In genomic region chr12:83487476-83487991, GRCm38 (mm10) we compare ENCODE assay signal across 7 mouse cellular contexts. TPM values are rescaled to one million over a fixed set of nuclear protein-coding genes. Genes with fewer than 3 reads are reported as not detected.
DNase-seq lines count a peak whose midpoint lies in the region; ATAC-seq lines count a peak whose summit lies in the region.

Gene Dpf3, minus strand, starts transcription at chr12:83487716.

- H3K36me3 ChIP-seq in intestine, embryonic 15.5 days, result no peaks in the 10 kb centered on the region
- no peaks in the 10 kb centered on the region for H3K36me3 ChIP-seq in midbrain, embryonic 10.5 days

- peak; percentile 99 for DNase-seq in adrenal gland, adult 18-20 months (ENCODE audit: low spot score in 2 of 2)
- peak; percentile 97 for DNase-seq in embryo, embryonic 11 days
- peak; percentile 99 for DNase-seq in gastrocnemius, postnatal 25 days
- DNase-seq in left cerebral cortex, postnatal 25 days (ENCODE audit: low spot score in 2 of 2), result peak; percentile 92 to 95
- peak; percentile 98 for DNase-seq in midbrain, embryonic 10.5 days (ENCODE audit: low spot score)
- peak; percentile 97 for DNase-seq in right cerebral cortex, postnatal 4 days

- peak within 1 kb of the TSS; percentile 69 for H3K4me3 ChIP-seq in intestine, embryonic 15.5 days (replicated peaks)
- H3K4me3 ChIP-seq in midbrain, embryonic 10.5 days, result peak within 1 kb of the TSS; percentile 81

- peak within 1 kb of the TSS; percentile 99 for H3K4me2 ChIP-seq in intestine, embryonic 15.5 days (replicated peaks)

- H3K4me1 ChIP-seq in intestine, embryonic 15.5 days (replicated peaks), result peaks cover 19% of the 10 kb centered on the region
- H3K4me1 ChIP-seq in midbrain, embryonic 10.5 days, result peaks cover 39% of the 10 kb centered on the region

- H3K9ac ChIP-seq in intestine, embryonic 15.5 days, result peak within 1 kb of the TSS; percentile 67

- H3K27me3 ChIP-seq in intestine, embryonic 15.5 days (replicated peaks), result no peaks in the 10 kb centered on the region
- peaks cover 55% of the 10 kb centered on the region for H3K27me3 ChIP-seq in midbrain, embryonic 10.5 days (ENCODE audit: low read depth, poor library complexity, severe bottlenecking)

- intact Hi-C loops in left cerebral cortex, postnatal 25 days (cut with DNase I), result loop anchor here (5.0 kb wide), 2 partner anchors 145 to 265 kb away; no protein-coding TSS in a partner anchor

- peak; percentile 97 for ATAC-seq in intestine, embryonic 15.5 days

- peak within 1 kb of the TSS; percentile 76 for H3K27ac ChIP-seq in intestine, embryonic 15.5 days
- peak within 1 kb of the TSS; percentile 81 for H3K27ac ChIP-seq in midbrain, embryonic 10.5 days (replicated peaks)

- no peaks in the 10 kb centered on the region for H3K9me3 ChIP-seq in intestine, embryonic 15.5 days
- H3K9me3 ChIP-seq in midbrain, embryonic 10.5 days (replicated peaks), result peaks cover 8% of the 10 kb centered on the region; the same call in 1 of the 2 replicates

- WGBS in intestine, embryonic 15.5 days, result under 1% methylated on average over 31 of the region's 31 CpGs
- WGBS in midbrain, embryonic 10.5 days, result under 1% methylated on average over 31 of the region's 31 CpGs

RNA-seq across cellular contexts. Expression of gene Dpf3, which starts in this region (rescaled TPM):
- total RNA-seq in adrenal gland, adult 18-20 months (2021), result 1 to 10 TPM; 7.3 to 7.7 TPM
- 10 to 100 TPM; 17.9 to 22.5 TPM for total RNA-seq in gastrocnemius, postnatal 25 days (2021)
- polyA plus RNA-seq in intestine, embryonic 15.5 days (2015; fragmentation: Nextera tagmentation; extraction: Ambion mirVana), result 8.6 TPM in 2 replicates
- 1 to 10 TPM; 6.4 to 6.5 TPM for total RNA-seq in left cerebral cortex, postnatal 25 days (2021)
- 6.4 and 9.5 TPM in 2 replicates for polyA plus RNA-seq in midbrain, embryonic 10.5 days (2016; fragmentation: Nextera tagmentation; extraction: Ambion mirVana)

Comparison
In these comparisons a context has a peak if more than half of its experiments do, and no peak if none do; other contexts are left out.
1. Peak in every context shown above with its lines: DNase-seq, ATAC-seq, H3K4me3 ChIP-seq and H3K27ac ChIP-seq.